Mouse (Mus musculus) kidney, postnatal 4 days (tissue): ENCODE results near the gene Polq.
A peak's percentile ranks its signal among the peaks of the same experiment; 100 is the strongest.

ENCODE experiments used
- DNase-seq, 2 experiments: peaks; one replicate each; pipeline ENCODE4 v3.0.0; 2021; ENCODE audit warnings: mixed read lengths in 2 of 2

Polq gene

DNA sequence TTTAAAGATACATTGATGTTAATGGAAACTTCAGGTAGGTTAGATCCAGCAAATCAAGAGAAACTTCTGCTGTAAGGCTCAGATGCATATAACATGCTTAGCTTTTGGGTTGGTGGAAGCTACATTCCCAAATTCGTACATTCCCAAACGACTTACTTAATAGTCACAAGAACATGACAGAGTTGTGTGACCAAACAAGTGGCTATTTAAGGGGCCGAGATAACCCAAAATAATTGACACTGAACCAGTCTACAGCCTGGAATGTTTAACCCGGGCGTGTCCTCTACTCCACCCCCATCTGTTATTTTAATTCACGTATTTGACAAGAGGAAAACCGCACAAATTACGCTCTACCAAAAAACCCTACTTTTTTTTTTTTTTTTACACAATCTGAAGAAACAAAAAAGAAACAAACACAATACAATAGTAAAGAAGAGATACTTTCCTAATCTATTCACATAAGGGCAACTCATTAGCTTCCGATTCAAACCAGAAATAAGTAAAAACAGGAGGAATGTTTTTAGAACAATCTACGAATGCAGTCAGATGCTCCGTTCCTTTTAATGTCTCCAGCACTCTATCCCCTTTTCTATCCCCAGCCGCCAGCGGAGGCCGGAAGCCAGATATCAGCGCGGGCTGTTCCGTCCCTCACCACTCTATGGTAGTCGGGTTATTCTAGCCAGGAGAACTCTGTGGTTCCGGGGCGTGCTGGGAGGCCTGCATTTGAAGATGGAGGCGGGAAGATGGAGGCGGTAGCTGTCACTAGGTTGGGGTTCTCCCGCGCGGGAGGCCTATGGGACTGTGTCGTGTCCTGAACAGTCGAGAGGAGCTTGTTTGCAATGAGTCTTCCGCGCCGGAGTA is at the start of gene Polq:
Polq (plus strand) TSS at position 726 of the 861 bp plus-strand sequence.
- peak; percentile 92 to 94 for DNase-seq

DNA sequence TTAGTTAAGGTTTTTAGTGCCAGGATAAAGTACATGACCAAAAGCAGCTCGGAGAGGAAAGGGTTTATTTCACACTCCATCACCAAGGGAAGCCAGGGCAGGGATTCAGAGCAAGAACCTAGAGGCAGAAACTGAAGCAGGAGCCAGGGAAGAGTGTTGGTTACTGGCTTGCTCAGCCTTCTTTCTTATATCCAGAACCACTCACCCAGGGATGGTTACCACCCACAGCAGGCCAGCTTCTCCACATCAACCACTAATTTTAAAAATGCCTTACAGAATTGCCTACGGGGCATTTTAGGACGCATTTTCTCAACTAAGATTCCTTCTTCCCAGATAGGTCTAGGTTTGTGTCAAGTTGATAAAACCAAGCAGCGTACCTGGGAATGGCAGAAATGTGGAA is 48.2 kb upstream of the Polq start:
- DNase-seq: no peak

DNA sequence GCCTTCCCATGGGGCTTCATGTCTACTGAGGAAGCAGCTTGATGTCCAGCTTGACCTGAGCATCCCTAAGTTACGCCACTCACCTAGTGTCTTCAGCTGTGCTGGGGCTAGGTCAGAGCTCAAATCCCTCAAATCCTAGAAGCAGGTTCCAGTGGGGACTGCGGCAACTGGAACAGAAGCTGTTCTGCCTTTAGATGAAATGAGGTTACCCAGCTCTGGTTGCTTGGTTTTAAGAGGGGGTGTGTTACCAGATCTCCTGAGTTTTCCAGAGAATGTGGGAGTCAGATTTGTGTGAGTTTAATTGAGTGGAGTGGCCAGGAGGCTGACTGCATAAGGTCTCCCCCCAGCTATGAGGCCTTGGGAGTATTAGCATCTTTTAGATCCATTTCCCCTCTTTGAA is 32.5 kb upstream of the Polq start:
- no peak for DNase-seq

DNA sequence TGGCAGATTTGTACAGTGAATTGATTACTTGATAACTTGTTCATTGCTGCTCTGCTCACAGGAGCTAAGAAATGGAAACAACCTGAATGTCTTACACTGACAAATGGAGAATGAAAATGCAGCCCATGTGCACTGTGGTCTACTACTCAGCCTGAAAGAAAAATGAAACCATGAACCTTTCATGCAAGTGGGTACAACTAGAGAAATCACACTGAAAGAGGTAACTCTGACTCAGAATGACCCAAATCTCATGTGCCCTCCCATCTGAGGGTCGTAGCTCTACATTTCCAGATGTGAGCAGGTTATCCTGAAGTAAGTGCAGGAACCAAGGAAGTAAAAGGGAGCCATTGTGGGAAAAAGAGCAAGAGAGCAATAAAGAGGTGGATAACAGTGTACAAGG is 27.8 kb upstream of the Polq start:
- DNase-seq: no peak

DNA sequence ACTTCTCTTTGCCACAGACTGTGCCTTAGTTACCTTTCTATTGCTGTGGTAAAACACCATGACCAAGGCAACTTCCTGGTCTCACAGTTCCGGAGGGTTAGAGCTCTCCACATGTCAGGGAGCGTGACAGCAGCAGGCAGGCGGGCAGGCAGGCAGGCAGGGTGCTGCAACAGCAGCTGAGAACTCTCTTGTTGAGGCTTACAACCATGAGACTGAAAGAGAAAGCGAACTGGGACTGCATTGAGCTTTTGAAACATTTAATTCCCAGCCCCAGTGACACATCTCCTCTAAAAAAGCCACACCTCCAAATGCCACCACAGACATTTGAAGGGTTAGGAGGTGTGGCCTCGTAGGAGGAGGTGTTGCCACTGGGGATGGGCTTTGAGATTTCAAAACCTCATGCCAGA is 25.9 kb upstream of the Polq start:
- peak in 1 of 2 experiments; percentile 12 for DNase-seq

DNA sequence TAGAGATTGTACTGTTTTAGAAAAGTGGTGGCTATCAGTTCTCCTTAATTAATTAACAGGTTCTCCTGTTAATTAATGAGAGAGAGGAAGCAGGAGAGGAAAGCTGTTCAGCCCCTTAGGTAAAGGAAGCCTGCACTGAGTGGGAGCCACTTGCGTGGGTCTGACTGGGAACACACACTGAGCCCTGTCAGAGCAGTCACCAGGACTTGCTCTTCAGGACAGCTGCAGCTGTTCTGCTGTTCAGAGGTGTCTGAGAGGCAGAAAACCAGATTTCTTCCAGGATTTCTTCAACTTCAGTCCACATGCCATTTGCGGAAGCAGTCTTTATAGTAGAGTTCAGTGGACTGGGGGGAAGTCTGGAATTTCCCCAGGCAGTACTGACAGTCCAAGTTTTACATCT is 24.2 kb upstream of the Polq start:
- DNase-seq: no peak

DNA sequence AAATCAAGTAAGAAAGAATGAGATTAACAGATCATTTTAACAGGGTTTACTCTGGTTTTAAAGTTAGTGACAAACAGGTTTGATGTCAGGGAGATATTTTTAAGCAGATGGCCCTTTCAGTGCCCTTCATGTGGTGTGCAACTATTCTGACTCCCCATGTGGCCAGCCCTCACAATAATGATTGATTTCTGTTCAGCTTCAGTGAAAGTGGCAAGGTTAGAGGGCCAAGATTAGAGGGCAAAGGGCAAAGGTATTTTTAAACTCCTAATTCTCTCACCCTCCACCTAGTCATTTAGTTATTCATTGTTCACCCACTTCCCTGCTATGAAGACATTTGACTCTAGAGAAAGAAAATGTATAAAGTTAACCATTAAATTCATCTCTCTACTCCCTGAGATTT is 23.5 kb upstream of the Polq start:
- no peak for DNase-seq

DNA sequence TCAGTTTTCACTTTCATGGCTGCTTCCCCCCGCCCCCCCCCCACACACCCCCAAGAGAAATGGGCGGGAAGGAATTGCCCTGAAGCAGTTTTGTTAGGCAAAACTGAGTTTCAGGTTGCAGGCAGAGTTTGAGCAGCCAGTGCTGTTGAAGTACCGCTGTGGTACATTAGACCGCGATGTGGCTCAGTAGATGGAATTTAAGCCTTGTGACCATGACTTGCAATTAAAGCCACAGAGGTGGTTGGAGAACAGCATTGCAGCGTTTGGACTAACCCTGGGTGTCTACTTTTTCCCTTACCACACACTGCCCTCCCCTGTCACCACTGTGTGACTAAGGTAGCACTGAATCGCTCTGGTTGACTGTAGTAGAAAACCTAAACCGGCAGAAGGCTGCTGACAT is 22.1 kb upstream of the Polq start:
- peak; percentile 11 to 36 for DNase-seq

DNA sequence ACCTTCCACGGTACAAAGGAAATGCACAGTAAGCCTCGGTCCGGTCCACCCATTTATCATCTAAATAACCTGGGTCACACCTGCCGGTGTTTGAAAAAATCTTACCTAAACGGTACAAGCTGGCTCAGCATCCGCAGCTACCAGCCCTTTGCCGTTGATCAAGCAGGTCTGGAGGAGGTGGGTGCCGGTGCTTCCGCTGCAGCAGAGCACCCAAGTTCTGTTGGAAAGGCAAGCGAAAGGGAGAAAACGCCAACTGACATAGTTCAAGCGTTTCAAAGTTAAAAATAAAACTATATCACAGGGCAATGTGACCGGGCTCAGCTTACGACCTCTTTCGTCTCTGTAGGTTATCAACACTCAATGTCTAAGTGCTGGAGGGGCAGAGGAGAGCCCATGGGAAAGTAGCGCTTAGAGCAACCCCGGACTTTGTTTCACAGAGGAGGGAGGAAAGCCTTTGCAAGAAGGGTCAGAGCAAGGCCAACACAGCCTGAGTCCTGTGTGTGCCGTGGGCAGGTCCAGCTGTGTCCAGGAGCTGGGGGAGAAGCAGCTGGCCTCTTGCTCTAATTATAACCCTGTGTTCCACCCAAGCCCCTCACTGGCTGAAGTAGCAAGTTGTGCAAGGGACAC is 21.5 kb upstream of the Polq start, which contains the start of gene Fbxo40:
Fbxo40 (minus strand) TSS at position 469 of the 627 bp plus-strand sequence.
- peak; percentile 19 to 43 for DNase-seq

DNA sequence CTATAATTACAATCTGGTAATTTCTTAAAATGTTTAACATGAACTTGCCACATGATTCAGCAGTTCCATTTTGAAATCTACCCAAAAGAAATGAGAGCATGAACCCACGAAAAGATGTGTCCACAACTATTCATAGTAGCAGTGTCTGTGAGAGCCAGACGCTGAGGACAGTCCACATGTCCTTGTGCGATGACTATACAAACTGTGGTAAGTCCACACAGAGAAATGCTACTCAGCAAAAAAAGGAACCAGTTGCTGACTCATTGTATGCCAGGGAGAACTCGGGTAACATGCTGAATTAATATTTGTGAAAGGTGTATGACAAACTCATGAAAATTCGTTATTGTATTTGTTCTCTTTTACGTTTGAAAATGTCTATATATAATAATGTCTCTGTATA is 13.9 kb upstream of the Polq start:
- no peak for DNase-seq

DNA sequence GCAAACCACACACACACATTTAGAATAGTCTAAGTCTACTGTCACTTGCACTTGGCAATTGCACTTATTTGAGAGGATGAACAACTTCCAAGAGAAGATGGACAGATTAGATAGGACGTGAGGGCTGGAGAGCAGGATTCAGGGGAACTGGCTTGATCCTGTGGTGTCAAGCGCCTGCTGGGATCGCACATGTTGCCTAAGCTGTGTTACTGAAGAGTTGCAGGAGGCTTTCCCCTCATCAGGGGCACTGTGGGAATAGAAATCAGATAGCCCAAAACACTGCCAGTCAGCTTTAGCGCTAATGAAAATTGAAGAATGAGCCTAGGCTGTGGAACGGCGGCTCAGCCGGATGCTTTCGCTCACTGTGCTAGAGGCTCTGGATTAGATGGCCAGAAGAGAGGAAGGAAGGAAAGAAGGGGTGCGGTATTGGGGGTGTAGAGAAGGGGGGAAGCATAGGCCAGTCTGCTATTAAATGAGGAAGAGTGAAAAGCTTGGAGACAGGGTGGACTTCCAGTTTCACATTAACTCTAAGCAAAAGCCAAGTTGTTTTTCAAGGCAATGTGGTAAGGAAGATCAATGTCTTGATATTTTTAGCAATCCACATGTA is 12.1 kb upstream of the Polq start:
- DNase-seq: no peak

DNA sequence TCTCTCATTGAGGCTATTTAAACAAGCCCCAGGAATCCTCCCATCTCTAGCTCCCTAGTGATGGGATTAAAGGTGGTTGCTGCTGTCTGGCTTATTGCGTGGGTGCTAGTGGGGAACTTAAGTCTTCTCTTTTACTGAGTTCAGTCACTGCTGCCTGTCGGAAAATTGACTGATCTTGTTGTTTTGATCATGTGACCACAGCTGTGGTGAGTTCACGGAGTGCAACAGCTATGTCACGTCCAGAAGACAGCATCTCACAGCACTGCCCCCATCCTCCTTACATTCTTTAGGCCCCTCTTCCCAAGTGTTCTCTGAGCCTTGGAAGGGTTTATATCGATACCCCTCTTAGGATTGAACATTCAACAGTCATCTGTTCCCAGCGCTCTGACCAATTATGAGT is 2.3 kb upstream of the Polq start:
- DNase-seq: no peak

DNA sequence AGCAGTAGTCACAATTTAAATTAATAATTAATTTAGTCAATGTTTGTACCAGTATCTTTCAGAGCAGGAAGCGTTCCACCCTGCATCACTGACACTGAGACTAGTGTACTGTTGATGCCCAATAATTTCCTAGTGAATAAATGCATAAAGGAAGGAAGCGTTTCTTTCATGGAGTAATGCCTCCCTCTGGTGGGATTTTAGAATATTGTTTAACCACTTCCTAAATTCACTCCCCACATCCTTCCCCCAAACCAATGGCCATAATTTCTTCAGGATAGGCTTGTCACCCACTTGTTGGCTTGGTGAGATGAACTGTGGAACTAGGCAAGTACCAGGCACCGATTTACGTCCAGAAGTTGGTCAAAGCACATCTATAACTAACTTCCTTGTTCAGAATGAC is 1.2 kb upstream of the Polq start:
- peak in 1 of 2 experiments; percentile 19 for DNase-seq

DNA sequence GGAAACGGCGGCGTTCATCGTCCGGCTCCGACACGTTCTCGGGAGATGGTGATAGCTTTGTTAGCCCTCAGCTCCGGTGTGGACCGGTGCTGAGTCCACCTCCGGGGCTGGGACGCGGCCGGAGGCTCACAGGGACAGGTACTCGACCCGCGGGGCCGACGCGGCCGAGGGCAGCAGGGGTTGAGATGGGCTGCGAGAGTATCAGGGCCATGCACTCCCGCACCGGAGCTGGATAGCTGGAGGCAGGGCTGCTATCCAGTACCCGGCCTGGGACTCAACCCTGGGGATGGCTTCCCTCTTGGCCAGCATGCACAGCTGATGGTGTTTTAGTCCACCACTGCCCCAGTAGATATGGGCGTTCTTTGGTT is 320 bp downstream of the Polq start:
- no peak for DNase-seq

DNA sequence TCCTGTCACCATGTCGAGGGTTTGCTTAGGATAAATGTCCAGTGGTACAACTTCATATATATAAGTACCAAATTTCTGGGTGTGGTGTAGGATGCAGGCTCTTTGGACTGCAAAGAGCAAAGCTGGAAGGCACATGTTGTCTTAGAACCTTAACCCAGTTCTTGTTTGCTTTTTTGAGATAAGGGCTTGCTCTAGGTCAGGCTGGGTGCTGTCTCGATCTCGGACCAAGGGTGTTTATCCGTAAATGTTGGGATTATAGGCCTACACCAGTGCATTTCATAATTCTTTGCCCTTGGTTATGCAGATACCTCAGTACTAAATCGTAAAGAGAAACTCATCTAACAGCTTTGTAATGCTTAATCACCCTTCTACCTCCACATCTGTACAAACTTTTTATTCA is 750 bp downstream of the Polq start:
- no peak for DNase-seq

DNA sequence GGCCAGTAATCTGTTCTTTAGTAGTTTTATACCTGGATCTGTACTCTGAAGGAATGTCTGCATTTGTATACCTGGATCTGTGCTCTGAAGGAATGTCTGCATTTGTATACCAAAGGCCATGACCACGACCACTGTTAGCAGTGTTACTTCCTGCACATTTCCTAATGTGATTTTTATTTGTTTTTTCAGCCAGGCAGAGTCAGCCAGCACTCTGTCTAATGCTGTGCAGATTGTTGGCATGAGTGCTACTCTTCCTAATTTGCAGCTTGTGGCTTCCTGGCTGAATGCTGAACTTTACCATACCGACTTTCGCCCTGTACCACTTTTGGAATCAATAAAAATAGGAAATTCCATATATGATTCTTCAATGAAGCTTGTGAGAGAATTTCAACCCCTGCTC is 16.0 kb downstream of the Polq start:
- DNase-seq: no peak

DNA sequence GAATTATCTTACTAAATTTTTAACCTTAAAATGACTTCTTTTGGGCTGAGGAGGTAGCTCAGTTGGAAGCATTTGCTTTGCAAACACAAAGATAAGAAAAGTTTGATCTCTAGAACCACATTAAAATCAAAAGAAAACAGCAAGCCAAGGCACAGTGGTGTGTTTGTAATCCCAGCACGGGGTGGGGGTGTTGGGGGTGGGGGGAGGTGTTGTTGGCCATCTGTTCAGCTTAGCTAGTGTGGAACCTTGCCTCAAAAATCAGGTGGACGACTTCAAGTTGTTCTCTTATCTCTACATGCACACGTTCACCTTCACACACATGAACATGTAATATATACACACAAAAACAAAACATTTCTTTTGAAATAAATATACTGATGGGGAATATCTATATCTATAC is 20.4 kb downstream of the Polq start:
- DNase-seq: no peak

DNA sequence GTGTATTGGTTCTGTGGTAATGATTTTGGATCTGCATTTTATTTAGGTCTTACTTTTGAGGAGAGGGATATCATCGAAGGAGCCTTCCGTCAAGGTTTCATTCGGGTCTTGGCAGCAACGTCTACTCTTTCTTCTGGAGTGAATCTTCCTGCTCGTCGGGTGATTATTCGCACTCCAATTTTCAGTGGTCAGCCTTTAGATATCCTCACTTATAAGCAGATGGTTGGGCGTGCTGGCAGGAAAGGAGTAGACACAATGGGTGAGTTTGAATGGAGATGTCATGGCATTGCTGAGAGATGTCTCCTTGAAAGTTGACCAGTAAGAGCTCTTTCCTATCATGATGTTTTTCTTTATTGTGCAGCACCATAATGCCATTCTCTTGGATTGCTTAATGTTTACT is 23.2 kb downstream of the Polq start:
- no peak for DNase-seq

DNA sequence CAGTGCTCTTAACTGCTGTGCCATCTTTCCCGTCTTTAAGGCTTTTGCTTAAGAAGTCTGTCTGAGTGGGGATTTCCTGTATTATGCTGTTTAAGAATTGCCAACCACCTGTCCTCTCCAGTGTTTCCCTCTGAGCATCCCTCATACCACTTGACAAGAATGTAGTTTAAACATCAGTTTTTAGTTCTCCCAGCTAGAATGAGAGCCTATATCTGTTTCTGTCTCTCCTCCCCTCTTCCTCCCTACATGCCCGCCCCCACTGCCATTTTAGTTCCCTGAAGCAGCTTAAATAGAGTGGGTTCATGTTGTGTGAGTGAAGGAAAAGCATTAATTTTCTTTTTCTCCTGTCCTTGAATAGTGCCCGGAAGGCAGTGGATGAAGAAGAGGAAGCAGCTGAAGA is 48.0 kb downstream of the Polq start:
- no peak for DNase-seq

DNA sequence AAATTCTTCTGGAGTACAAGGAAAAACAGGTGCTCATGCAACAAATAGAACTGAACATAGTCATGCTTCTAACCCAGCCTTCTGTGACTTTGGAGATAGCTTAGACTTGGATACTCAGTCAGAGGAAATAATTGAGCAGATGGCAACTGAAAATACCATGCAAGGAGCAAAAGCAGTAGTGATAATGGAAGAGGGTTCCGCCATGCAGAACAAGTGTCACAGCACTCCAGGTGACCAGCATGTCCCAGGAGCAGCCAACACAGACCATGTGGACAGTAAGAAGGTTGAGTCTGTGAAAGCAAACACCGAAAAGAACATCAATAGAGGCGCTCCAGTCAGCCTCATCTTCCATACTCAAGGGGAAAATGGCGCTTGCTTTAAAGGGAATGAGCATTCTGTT is 49.7 kb downstream of the Polq start:
- no peak for DNase-seq

DNA sequence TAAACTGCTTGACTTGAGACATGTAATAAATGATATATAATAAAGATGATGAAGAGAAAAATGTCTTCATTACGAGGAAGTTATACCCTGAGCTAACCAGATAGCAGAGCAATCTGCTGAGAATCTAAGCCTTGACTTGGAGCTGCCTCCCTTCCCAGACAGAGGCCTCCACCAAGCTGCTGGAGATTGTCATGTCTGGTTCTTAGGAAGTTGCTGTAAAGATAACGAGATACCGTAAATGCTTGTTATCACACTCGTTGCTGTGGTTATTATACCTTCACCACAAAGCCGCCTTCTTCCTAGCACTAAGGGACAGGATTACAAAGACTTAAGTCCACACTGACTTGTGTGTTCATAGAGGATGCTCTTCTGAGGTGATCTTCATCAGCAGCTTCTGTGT is 60.8 kb downstream of the Polq start:
- DNase-seq: no peak

DNA sequence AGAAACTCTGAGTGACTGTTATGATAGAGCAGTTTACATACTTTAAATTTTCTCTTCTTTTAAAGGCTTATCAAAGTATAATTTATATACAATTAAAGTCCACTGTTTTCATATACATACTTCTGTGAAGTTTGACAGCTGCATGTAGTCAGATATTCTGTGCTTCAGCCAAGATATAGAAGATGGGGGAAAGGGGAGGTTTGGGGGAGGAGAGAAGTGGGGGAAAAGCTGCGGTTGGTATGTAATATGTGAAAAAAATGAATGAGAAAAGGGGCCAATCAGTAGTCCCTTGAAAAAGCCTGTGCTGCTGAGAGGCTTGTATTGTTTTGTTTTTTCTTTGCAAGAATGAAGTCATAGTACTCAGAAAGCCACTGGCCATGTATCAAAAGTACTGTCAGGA is 78.1 kb downstream of the Polq start:
- DNase-seq: no peak

DNA sequence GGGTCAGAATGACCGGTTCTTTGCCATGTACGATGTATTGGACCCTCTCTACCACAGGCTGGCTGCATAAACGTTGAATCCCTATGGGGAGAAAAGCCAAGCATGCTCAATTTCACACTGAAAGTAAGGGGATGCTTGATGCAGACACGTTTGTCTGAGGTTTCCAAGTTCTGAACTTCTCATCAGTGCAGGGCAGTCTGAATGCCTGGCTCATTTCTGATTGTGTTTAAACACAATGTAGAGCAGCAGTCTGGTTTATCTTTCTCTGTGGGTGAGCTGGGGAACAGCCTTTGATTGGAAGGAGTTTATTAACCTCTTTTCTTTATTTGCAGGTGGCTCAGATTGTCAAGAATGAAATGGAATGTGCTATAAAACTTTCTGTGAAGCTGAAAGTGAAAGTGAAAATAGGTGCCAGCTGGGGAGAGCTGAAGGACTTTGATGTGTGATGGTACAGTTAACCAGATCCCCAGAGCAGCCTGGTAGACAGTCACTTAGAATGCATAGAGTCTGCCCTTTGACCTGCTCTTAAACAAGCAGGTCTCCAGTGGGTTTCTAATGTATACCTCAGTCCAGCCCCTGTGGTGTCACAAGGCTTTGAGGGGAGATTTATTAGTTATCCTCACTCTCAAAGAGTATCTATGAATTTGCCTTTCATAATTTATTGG is 82.7 kb downstream of the Polq start:
- no peak for DNase-seq

DNA sequence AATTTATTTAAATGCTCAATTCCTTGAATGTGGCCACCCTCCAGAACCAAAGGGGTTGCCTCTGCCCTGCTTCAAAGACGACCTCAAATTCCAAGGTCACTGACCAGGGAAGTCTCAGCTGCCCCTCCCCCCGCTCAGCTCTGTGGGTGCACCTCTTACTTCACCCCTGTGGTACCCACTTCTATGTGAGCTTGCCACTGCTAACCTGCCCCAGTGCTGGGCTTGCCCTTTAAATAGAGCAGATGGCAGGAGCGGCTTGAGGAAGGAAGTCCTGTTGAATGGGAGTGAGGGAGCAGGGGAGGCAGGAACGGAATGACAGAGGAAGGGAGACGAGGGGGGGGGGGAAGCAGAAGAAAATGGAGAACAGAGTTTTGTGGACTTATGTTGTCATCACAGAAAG is 97.2 kb downstream of the Polq start:
- DNase-seq: peak in 1 of 2 experiments; percentile 7
